Mouse (Mus musculus) 3134 (cell line): Measurements from ENCODE around the gene Rhag.

ENCODE experiments used
- DNase-seq: peaks from one replicate; pipeline ENCODE4 v3.0.0-alpha.2; 2011; ENCODE audit warnings: low spot score; ENCODE audit not compliant: insufficient read length; ENCODE audit errors: extremely low read depth

The Rhag gene

DNA sequence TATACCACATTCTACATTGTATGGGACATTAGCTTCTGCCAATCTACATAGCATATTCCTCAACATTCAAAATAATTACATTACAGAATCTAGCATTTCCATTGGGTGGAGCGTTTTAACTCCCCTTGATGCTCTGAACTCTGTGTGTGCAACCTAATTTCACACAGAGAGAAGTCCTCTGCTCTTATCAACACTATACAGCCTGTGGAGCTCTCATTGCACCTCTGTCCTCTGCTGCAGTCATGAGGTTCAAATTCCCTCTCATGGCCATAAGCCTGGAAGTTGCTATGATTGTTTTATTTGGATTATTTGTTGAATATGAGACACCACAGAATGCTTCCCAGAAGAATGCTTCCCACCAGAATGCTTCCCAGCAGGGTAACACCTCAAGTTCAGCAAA is at the start of gene Rhag:
TSS of gene Rhag (plus strand) at position 193 of the 400 bp plus-strand sequence.
- no peak for DNase-seq

DNA sequence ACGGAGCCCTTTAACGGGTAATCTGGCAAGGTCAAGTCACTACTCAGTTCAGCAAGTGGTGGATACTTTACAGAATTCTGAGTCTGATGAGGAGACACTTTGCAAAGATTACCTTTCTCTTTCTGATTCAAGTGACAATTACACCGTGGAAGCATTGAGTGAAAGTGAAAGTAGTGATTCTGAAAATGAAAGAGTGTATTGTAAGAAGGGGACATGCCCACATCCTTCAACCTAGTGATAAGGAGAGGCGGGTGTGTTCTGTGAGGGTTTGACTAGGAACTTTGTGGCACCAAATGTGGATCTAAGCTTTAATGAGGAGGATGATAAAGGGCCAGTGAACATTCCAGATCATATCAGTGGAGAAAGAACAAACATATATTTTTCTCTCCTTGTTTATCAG is 47.3 kb upstream of the Rhag start:
- DNase-seq: no peak

DNA sequence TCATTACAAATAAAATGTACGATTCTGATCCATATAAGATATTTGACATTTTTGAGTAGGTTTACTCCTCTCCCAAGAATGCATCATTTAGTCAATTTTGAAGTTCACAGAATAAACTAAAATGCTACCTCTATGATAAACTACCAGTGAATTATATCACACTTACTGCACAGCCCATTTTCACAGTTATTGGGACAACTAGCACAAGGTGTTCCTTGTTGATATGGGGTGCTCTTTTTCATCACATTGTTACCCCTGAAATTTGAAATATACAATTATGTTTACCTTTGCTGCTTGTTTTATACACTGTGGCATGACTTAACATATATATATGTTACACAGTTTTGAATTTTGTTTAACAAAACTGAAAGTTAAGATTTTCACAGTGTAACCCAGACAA is 43.8 kb upstream of the Rhag start:
- no peak for DNase-seq

DNA sequence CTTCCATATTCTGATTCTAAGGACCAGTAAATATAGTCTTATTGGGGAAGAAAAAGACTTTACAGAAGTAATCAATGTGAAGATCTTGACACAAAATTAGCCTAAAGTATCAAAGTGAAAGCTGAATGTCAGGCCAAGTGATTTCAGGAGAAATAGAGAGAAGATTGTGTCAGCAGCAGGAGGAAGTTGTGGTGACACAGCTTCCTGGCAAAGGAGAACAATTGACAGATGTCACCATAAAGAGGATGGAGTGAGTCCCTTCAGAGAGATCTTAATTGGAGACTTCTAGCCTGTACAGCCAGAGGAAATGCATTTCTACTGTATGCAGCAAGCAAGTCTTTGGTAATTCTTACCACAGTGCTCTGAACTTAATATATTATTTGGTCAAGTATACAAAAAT is 21.0 kb upstream of the Rhag start:
- no peak for DNase-seq

DNA sequence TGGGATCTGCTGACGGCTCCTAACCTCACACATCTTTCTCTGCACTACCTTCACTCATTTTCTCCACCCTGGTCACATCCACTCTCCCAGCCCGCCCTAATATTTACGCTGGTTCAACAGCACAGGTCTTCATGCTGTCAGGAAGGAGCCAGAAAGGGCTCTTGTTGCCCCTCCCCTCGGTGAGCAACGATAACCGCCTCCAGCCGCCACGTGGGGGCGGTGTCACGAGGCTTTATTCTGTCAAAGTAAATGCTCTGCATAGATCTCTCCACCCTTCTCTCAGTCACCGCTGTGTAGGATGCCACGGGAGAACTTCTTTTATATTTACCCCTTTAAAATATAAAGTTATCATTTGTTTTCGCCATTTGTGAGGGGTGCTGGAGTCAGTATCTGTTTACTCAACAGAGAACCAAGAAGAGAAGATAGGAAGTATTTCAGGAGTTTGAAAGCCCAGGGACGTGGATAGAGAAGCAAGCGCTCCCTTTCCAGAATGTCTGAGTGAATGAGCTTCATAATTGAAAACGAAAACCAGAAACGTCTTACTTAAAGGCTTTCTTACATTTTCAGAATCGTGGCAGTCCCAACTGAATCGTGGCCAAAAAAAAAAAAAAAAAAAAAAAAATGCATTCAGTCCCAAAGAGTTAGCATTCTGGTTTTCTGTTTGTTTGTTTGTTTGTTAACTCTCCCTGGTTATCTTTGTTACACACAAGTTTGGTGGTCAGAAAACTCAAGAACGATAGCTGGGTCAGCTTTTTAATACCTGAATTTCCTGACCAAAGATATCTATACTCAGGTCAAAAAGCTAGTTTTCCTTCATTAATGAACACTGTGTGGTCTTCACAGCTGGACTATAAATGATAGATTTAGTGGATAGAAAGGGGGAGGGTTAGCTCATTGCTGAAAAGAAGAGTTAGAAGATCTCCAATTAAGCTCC is 16.7 kb upstream of the Rhag start:
- DNase-seq: no peak

DNA sequence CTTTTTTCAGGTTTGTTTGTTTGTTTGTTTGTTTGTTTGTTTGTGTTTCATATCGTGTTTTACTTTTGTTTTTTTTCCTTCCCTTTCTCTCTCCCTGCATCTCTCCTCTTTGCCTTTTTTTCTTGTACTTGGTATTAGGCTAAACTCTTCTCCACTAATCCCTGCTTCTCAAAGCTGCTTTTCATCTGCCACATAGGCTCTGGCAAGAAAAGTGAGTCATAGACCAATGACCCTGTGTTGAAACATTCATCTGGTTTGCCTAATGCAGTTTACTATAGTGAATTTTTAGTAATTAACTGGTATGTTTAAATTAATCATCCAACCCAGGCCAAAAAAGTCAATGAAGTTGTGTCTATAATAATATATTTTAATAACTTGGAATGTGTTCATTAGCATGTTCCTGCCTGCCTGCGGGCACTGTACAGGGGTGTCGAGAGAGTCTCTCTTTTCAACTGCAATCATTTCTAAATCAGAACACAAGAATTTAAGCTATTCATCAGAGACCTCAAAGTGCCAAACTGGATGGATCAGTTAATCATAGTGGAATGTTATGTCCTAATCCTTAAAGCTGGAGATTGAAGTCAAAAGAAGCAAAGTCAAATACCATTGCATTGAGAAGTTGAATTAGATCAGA is 8.1 kb upstream of the Rhag start:
- DNase-seq: peak; percentile 62

DNA sequence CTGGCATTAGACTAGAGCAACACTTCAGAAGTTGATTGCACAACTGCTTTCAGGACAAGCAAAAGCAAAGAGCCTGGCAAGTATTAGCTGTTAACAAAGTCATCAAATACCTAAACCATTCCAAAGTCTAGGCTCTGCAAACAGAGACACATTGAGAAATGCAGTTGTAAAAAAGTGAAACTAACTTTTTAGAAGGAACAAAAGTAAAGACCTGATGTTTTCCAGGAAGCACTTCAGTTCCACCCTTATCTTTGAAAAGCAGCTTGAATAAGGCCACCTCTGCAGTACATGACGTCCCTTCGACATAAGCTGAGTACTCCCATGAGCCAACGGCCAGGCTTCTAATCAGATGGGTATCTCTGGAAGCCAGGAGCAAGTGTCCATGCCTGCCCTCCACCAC is 4.4 kb upstream of the Rhag start:
- peak; percentile 37 for DNase-seq

DNA sequence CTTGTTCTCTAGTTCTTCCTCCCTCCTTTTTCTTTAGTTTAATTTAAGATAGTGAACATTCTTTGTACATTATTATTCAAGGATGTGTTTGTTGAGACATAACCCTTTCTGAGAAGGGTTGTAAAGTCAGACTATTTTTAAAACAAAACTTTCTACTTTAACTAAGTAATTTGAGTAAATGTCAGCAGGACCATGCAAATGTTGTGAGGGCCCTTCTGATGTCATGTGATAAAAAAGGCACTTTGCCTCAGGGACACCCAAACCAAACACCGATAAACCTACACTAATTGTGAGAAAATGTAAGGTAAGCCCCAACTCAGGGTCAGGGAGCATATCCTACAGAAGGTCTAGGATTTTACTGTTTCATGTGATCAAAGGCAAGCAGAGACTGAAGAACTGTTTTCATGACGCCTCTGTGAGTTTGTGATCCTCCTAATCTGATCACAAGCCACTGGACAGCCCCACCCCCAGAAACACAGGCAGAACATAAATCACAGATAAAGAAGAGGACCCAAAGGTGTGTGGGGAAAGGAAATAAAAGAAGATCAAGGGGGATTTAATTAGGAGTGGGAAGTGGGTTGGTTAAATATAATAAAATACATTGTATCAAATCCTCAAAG is 3.9 kb upstream of the Rhag start, which contains the start of gene Crisp2:
TSS of gene Crisp2 (minus strand) at position 51 of the 620 bp plus-strand sequence.
- no peak for DNase-seq

DNA sequence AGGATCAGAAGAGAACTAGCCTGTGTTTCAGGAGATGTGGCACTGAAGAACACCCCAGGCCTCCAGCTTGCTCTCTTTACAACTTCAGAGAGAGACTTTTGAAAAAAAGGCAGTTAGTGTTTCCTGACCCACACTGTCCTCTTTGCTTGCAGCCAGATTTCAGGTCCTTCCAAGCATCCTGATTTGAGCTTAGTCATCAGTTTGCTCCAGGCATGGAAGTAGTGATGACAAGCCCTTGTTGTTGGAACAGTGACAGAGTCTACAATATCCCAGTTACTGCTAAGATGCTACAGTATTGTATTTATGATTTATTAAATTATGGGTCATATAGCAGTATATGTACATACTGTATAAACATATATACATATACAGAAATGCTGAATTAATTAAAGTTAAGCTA is 2.9 kb upstream of the Rhag start:
- no peak for DNase-seq

DNA sequence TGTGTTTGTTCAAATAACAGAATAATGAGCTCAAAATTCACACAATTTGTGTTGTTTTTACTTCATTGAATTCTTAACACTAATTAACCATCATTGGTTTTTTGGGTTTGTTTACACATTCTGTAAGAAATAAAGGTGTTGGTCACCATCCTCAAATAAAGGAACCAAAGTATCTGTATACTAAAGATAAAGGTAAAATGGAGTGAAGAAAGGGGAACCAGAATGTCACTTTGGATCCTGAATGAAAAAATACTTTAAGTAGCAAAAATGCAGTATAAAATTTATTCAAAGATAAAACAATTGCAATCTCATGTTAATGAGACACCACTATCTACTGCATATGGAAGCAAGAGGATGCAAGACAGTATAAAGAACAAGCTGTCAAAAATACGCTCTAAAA is 634 bp downstream of the Rhag start:
- DNase-seq: no peak

DNA sequence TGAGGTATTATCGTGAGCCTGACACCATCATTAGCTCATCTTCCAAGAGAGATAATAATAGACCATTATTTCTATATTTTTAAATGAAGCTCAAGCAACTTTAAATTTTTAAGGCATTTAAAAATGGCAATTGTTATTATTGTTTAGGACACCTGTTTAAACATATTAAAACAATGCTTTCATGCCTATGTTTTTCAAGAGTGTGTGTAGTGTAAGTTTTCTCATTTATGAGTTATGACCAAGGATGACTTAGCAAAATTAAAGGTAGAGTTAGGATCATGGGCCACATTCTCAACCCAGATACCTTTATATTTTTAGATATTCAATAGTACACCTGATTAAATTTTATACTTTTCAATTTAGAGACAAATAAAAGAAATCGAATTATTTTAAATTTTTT is 1.3 kb downstream of the Rhag start:
- DNase-seq: no peak

DNA sequence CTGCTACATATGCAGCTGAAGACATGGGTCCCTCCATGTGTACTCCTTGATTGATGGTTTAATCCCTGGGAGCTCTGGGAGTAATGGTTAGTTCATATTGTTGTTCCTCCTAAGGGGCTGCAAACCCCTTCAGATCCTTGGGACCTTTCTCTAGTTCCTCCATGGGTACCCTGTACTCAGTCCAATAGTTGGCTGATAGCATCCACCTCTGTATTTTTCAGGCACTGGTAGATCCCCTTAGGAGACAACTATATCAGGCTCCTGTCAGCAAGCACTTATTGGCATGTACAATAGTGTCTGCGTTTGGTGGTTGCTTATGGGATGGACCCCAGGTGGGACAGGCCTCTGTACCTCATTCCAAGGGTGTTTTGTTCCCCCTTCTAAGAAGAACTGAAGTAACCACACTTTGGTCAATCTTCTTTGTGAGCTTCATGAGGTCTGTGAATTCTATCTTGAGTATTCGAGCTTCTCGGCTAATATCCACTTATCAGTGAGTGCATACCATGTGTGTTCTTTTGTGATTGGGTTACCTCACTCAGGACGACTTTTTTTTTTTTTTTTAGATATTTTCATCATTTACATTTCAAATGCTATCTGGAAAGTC is 6.5 kb downstream of the Rhag start:
- DNase-seq: no peak

DNA sequence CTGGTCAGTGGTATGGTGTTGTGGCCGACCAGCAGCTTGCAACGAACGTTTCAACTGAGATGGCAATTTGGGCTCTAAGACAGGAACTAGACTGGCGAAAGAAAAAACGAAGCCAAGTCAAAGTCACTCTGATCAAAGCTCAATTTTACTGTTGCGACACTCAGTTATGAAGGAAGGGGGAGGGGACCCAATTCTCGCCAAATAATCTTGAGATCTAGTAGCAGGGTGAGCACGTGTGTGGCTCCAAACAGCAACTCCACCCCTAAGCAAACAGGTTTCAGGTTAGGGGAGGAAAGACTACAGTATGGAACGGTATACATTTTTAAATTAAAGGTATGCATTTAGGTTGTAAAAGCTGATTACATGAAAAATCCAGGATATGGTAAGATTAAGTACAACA is 10.6 kb downstream of the Rhag start:
- no peak for DNase-seq

DNA sequence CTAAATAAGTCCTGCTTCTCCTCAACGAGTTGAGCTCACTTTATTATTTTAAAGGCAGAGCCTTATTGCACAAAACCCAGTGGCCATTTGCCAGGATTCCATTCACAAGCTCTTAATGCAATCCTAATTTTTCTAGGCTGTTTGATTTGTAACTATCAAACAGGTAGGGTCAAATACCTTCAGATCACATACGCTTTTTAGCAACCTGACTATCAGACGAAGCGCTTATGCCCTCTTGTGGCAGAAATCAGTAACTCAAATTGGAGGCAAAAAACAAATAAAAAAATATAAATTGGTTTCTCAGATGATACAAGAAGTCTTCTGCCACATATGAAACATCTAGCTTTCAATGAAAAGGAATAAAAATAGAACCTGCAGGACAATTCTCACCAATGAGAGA is 12.9 kb downstream of the Rhag start:
- DNase-seq: peak; percentile 34

DNA sequence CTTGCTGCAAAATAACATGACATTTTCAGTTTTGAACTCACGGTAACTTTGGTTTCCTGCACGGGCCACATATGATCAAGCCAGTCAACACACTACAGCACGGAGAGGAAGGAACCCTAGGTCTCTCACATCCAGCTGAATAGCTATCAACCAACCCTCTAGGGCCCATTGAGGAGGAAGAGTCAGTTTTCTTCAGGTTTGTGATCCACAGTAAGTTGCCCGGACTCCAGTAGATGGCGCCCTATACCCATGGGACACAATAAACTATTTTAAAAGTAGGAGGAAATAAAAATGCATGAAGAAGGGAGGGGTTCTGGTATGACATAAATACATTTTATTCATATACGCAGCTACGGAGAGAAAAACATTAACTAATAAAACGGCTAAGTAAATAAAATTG is 13.6 kb downstream of the Rhag start:
- peak; percentile 44 for DNase-seq

DNA sequence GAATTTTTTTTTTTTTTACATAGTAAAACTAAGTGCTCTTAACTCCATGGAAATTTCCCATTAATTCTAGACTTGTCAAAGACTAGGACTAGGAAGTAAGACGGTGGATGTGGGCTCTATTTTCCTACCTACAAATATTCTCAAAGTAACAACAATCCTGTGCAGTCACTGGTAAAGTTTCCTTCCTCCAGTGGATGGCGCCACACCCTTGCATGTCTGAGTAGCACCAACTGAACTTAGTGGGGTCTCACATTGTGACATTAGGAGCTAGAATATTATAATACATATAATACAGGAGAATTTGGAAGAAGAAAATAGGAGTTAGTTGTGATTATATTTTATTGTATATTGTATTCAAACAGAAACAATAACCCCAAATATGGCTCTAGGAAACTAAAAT is 20.9 kb downstream of the Rhag start:
- DNase-seq: no peak

DNA sequence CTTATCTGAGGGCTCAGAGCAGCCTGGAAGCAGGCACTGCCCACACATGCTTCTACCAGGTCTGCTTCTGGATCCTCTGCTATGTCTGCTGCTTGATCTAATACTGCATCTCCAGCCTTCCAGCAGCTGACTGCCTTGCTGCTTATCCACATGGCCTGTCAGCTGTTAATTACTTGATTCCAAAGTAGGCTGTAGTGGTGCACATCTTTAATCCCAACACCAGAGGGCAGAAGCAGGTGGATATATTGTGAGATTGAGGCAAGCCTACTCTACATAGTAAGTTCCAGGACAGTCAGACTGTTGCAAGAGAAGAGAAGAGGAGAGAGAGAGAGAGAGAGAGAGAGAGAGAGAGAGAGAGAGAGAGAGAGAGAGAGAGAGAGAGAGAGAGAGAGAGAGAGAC is 26.4 kb downstream of the Rhag start:
- peak; percentile 38 for DNase-seq

DNA sequence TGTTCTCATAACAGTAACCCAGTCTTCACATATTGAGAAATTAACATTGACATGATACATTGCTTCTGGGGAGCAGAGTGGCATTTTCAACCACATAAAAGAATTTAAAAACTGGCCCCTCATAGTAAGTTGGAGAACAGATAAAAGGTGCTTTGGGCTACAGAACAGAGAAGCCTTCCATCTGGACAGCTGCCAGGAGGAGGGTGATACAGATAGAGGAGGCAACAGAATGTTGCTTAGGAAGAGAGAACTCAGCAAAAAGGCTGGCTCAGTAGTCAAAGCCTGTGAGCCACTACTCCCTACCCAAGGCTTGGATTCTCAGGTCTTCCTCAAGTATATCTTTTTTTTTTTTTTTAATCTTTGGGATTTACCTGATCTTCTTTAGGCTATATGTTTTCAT is 44.1 kb downstream of the Rhag start:
- DNase-seq: no peak

DNA sequence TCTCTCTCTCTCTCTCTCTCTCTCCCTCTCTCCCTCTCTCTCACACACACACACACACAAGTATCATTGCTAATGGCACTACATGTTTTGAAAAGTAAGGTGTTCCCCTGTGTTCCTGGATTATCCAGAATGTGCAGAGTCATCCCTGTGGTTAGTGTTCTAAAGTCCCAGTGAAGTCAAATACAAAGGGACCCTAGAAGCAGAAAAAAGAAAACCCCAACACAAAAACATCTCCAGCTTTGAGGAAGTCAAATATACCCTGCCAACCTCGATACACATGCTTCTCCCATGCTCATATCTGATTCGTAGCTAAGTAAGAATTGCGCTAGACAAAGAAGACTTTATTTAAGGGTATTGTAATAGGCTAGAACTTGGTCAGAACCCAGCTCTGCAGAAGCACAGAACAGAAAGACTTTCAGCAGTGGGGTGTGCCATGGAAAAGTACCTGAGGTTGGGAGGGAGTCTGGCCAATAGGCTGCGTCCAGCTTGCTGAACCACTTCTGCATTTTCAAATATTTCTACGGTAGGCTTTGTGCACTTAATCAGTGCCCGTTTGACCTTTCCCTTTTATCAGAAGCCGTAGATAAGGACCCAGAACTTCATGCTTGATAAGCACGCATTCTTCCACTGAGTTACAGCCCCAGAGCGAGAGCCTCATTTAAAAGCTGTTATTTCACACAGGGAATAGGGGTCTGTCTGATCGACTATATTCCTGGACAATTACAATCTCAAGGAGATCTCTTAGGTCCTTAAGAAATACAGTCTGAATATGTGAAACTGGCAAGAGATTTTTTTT is 58.2 kb downstream of the Rhag start:
- no peak for DNase-seq

DNA sequence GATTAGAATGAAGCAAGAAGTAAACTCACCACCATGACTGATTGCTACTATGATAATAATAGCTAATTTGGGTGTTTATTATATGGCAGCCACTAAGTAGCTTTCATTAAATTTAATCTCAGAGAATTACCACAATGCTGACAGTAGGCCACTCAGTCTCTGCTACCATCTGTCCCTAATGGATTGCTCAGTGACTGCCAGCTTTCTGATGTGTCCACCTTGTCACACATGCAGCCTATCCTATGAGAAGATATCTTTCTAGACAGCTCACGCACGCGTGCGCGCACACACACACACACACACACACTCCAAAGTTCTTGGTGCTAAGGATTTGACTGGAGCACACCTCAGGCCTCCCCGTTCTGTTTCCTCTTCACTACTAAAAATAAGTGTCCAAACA is 61.7 kb downstream of the Rhag start:
- DNase-seq: no peak
